Mouse (Mus musculus) mesoderm, embryonic 11.5 days (tissue): ENCODE measurements around the gene Nsg2.
A peak's percentile ranks its signal among the peaks of the same experiment; 100 is the strongest.
"Not testable (repeated sequence)": the region's sequence is repeated elsewhere in the genome, so short reads cannot be mapped to it uniquely, and the experiment has no call there.

Experiments
- DNase-seq: peaks from one replicate; pipeline ENCODE4 v3.0.0-alpha.2; 2012; ENCODE audit warnings: low read depth, low spot score

The Nsg2 gene

GRCm38 (mm10) chr11:32000281-32000680, at the start of gene Nsg2:
Gene Nsg2 (plus strand): TSS chr11:32000463.
- DNase-seq: peak; percentile 87

- no peak for DNase-seq
Measured at GRCm38 (mm10) chr11:31960071-31960470, 40.2 kb upstream of the Nsg2 start.

- no peak for DNase-seq
Measured at GRCm38 (mm10) chr11:31963993-31964392, 36.3 kb upstream of the Nsg2 start.

GRCm38 (mm10) chr11:31965256-31966134, 34.8 kb upstream of the Nsg2 start, which contains the start of gene 4930524B15Rik:
Gene 4930524B15Rik (plus strand): TSS chr11:31965592.
- no peak for DNase-seq

- no peak for DNase-seq
Measured at GRCm38 (mm10) chr11:31974132-31974531, 26.1 kb upstream of the Nsg2 start.

- no peak for DNase-seq
Measured at GRCm38 (mm10) chr11:31974826-31975225, 25.4 kb upstream of the Nsg2 start.

- no peak for DNase-seq
Measured at GRCm38 (mm10) chr11:31975678-31976077, 24.6 kb upstream of the Nsg2 start.

GRCm38 (mm10) chr11:31976137-31976536, 24.1 kb upstream of the Nsg2 start:
- no peak for DNase-seq

- not testable (repeated sequence) for DNase-seq
Measured at GRCm38 (mm10) chr11:31980089-31980488, 20.2 kb upstream of the Nsg2 start.

- DNase-seq: no peak
Measured at GRCm38 (mm10) chr11:31981830-31982229, 18.4 kb upstream of the Nsg2 start.

- not testable (repeated sequence) for DNase-seq
Measured at GRCm38 (mm10) chr11:31982247-31982943, 17.9 kb upstream of the Nsg2 start.

- DNase-seq: no peak
Measured at GRCm38 (mm10) chr11:31983249-31983648, 17.0 kb upstream of the Nsg2 start.

GRCm38 (mm10) chr11:31984786-31985185, 15.5 kb upstream of the Nsg2 start:
- DNase-seq: no peak

GRCm38 (mm10) chr11:31992535-31992934, 7.7 kb upstream of the Nsg2 start:
- no peak for DNase-seq

GRCm38 (mm10) chr11:31999716-32000115, 547 bp upstream of the Nsg2 start:
- no peak for DNase-seq

- peak; percentile 62 for DNase-seq
Measured at GRCm38 (mm10) chr11:32001181-32001910, 1.1 kb downstream of the Nsg2 start.

- peak; percentile 45 for DNase-seq
Measured at GRCm38 (mm10) chr11:32002670-32003072, 2.4 kb downstream of the Nsg2 start.

GRCm38 (mm10) chr11:32008049-32008448, 7.8 kb downstream of the Nsg2 start:
- not testable (repeated sequence) for DNase-seq

- DNase-seq: no peak
Measured at GRCm38 (mm10) chr11:32008852-32009251, 8.6 kb downstream of the Nsg2 start.

- peak; percentile 65 for DNase-seq
Measured at GRCm38 (mm10) chr11:32009961-32010662, 9.8 kb downstream of the Nsg2 start.

- no peak for DNase-seq
Measured at GRCm38 (mm10) chr11:32010663-32010970, 10.4 kb downstream of the Nsg2 start.
